Mouse (Mus musculus) bone marrow, adult 2 months (tissue): Measurements from ENCODE around the gene Tom1.
A peak's percentile ranks its signal among the peaks of the same experiment; 100 is the strongest.

Experiments used
- CTCF ChIP-seq: fragments of 200-500 bp; IDR thresholded peaks from 2 replicates; pipeline ENCODE4 v1.5.1; 2011; ENCODE audit warnings: low read length, control low read depth; ENCODE audit not compliant: control insufficient read depth, insufficient read depth
- POLR2A ChIP-seq: fragments of 200-500 bp; IDR thresholded peaks from 2 replicates; pipeline ENCODE4 v1.6.1; 2011; ENCODE audit warnings: low read depth, mild to moderate bottlenecking, control low read depth, low read length, borderline replicate concordance; ENCODE audit not compliant: control insufficient read depth

DNA sequence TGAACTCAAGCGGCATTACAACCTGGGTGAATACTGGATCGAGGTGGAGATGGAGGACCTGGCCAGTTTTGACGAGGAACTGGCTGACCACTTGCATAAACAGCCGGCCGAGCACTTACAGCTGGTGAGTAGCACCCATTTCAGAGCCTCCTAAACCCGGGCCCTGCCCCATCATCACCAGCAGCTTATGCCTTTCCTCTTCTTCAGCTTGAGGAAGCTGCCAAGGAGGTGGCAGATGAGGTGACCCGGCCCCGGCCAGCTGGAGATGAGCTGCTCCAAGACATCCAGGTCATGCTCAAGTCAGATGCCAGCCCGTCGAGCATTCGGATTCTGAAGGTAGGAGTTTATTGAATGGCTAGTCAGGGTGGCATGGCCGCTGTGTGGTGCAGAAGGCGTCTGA is 76.6 kb downstream of the Tom1 start:
- TF ChIP-seq CTCF (no peak), POLR2A (0 out of 2 replicates have a peak, but pooled peaks have one; percentile 6)
